Mouse (Mus musculus): Measurements from ENCODE around the gene Prom2. TPM values are rescaled to one million over a fixed set of nuclear protein-coding genes. Genes with fewer than 3 reads are reported as not detected.

Prom2 gene
- polyA plus RNA-seq, 1 experiment from 2014 or later, result 0.05 TPM

GRCm38 (mm10) chr2:127519308-127519707, 22.0 kb downstream of the Prom2 start:
- WGBS, result 85% methylated on average over 5 of the region's 5 CpGs
- peak overlapping the region; percentile 76 for H3K4me2 ChIP-seq (ENCODE audit: low read length)
- H3K9ac ChIP-seq (ENCODE audit: low read depth, low read length), result 0 out of 2 replicates have a peak overlapping the region, but pooled peaks have one; percentile 14
- ATAC-seq, result no peak
- no peaks in the 10 kb centered on the region for H3K27me3 ChIP-seq (ENCODE audit: control insufficient read depth, insufficient read depth, low read depth, low read length)
- no peak overlapping the region for H3K4me3 ChIP-seq (ENCODE audit: low read depth, low read length)
- peaks cover 44% of the 10 kb centered on the region for H3K4me1 ChIP-seq (ENCODE audit: control insufficient read depth, insufficient read depth, low read length)
- H3K9me3 ChIP-seq (replicated peaks; ENCODE audit: control insufficient read depth, low read length, poor library complexity, severe bottlenecking), result no peaks in the 10 kb centered on the region
- no peak overlapping the region for H3K27ac ChIP-seq (ENCODE audit: low read length)
- H3K36me3 ChIP-seq (ENCODE audit: control insufficient read depth, insufficient read depth, low read length), result no peaks in the 10 kb centered on the region

GRCm38 (mm10) chr2:127518831-127519230, 22.4 kb downstream of the Prom2 start:
- Histone ChIP-seq H3K4me1 (ENCODE audit: control insufficient read depth, insufficient read depth, low read length) (peaks cover 44% of the 10 kb centered on the region), H3K9ac (ENCODE audit: low read depth, low read length) (no peak overlapping the region), H3K27ac (ENCODE audit: low read length) (no peak overlapping the region), H3K9me3 (replicated peaks; ENCODE audit: control insufficient read depth, low read length, poor library complexity, severe bottlenecking) (no peaks in the 10 kb centered on the region), H3K27me3 (ENCODE audit: control insufficient read depth, insufficient read depth, low read depth, low read length) (no peaks in the 10 kb centered on the region), H3K36me3 (ENCODE audit: control insufficient read depth, insufficient read depth, low read length) (no peaks in the 10 kb centered on the region), H3K4me2 (ENCODE audit: low read length) (peak overlapping the region; percentile 76), H3K4me3 (ENCODE audit: low read depth, low read length) (no peak overlapping the region)
- WGBS, result 83% methylated on average over 3 of the region's 3 CpGs
- no peak for ATAC-seq

- Histone ChIP-seq H3K4me1 (ENCODE audit: control insufficient read depth, insufficient read depth, low read length) (peaks cover 44% of the 10 kb centered on the region), H3K36me3 (ENCODE audit: control insufficient read depth, insufficient read depth, low read length) (no peaks in the 10 kb centered on the region), H3K27me3 (ENCODE audit: control insufficient read depth, insufficient read depth, low read depth, low read length) (no peaks in the 10 kb centered on the region), H3K9me3 (replicated peaks; ENCODE audit: control insufficient read depth, low read length, poor library complexity, severe bottlenecking) (no peaks in the 10 kb centered on the region), H3K27ac (ENCODE audit: low read length) (no peak overlapping the region), H3K9ac (ENCODE audit: low read depth, low read length) (0 out of 2 replicates have a peak overlapping the region, but pooled peaks have one; percentile 14), H3K4me2 (ENCODE audit: low read length) (peak overlapping the region; percentile 76; the same call in 1 of the 2 replicates), H3K4me3 (ENCODE audit: low read depth, low read length) (no peak overlapping the region)
- WGBS, result 30% methylated on average over 3 of the region's 3 CpGs
- no peak for ATAC-seq
Measured at GRCm38 (mm10) chr2:127518273-127518672, 23.0 kb downstream of the Prom2 start.

- no peak overlapping the region for H3K4me3 ChIP-seq (ENCODE audit: low read depth, low read length)
- ATAC-seq, result no peak
- no peaks in the 10 kb centered on the region for H3K27me3 ChIP-seq (ENCODE audit: control insufficient read depth, insufficient read depth, low read depth, low read length)
- no peaks in the 10 kb centered on the region for H3K36me3 ChIP-seq (ENCODE audit: control insufficient read depth, insufficient read depth, low read length)
- WGBS, result 68% methylated on average over 8 of the region's 8 CpGs
- H3K9me3 ChIP-seq (replicated peaks; ENCODE audit: control insufficient read depth, low read length, poor library complexity, severe bottlenecking), result no peaks in the 10 kb centered on the region
- H3K4me2 ChIP-seq (ENCODE audit: low read length), result no peak overlapping the region
- H3K27ac ChIP-seq (ENCODE audit: low read length), result no peak overlapping the region
- peaks cover 45% of the 10 kb centered on the region for H3K4me1 ChIP-seq (ENCODE audit: control insufficient read depth, insufficient read depth, low read length)
- no peak overlapping the region for H3K9ac ChIP-seq (ENCODE audit: low read depth, low read length)
Measured at GRCm38 (mm10) chr2:127517081-127517480, 24.2 kb downstream of the Prom2 start.

- H3K27me3 ChIP-seq (ENCODE audit: control insufficient read depth, insufficient read depth, low read depth, low read length), result no peaks in the 10 kb centered on the region
- H3K9ac ChIP-seq (ENCODE audit: low read depth, low read length), result no peak overlapping the region
- H3K27ac ChIP-seq (ENCODE audit: low read length), result no peak overlapping the region
- H3K36me3 ChIP-seq (ENCODE audit: control insufficient read depth, insufficient read depth, low read length), result no peaks in the 10 kb centered on the region
- H3K4me3 ChIP-seq (ENCODE audit: low read depth, low read length), result no peak overlapping the region
- H3K4me1 ChIP-seq (ENCODE audit: control insufficient read depth, insufficient read depth, low read length), result peaks cover 22% of the 10 kb centered on the region
- no peak for ATAC-seq
- H3K9me3 ChIP-seq (replicated peaks; ENCODE audit: control insufficient read depth, low read length, poor library complexity, severe bottlenecking), result no peaks in the 10 kb centered on the region
- WGBS, result 75% methylated on average over 9 of the region's 9 CpGs
- no peak overlapping the region for H3K4me2 ChIP-seq (ENCODE audit: low read length)
Measured at GRCm38 (mm10) chr2:127514380-127515124, 26.7 kb downstream of the Prom2 start.

- Histone ChIP-seq H3K36me3 (ENCODE audit: control insufficient read depth, insufficient read depth, low read length) (no peaks in the 10 kb centered on the region), H3K4me2 (ENCODE audit: low read length) (no peak overlapping the region), H3K4me3 (ENCODE audit: low read depth, low read length) (no peak overlapping the region), H3K27me3 (ENCODE audit: control insufficient read depth, insufficient read depth, low read depth, low read length) (no peaks in the 10 kb centered on the region), H3K4me1 (ENCODE audit: control insufficient read depth, insufficient read depth, low read length) (peaks cover 11% of the 10 kb centered on the region; the same call in 1 of the 2 replicates), H3K9ac (ENCODE audit: low read depth, low read length) (no peak overlapping the region), H3K9me3 (replicated peaks; ENCODE audit: control insufficient read depth, low read length, poor library complexity, severe bottlenecking) (no peaks in the 10 kb centered on the region), H3K27ac (ENCODE audit: low read length) (no peak overlapping the region)
- WGBS, result 37% methylated on average over 3 of the region's 3 CpGs
- ATAC-seq, result no peak
Measured at GRCm38 (mm10) chr2:127513244-127513643, 28.0 kb downstream of the Prom2 start.

GRCm38 (mm10) chr2:127511426-127511825, 29.8 kb downstream of the Prom2 start:
- peak; percentile 11; the same call in 1 of the 2 replicates for ATAC-seq
- no peak overlapping the region for H3K4me2 ChIP-seq (ENCODE audit: low read length)
- H3K27me3 ChIP-seq (ENCODE audit: control insufficient read depth, insufficient read depth, low read depth, low read length), result no peaks in the 10 kb centered on the region
- H3K9me3 ChIP-seq (replicated peaks; ENCODE audit: control insufficient read depth, low read length, poor library complexity, severe bottlenecking), result no peaks in the 10 kb centered on the region
- peaks cover 6% of the 10 kb centered on the region; the same call in 1 of the 2 replicates for H3K4me1 ChIP-seq (ENCODE audit: control insufficient read depth, insufficient read depth, low read length)
- 0 out of 2 replicates have a peak overlapping the region, but pooled peaks have one; percentile 33 for H3K27ac ChIP-seq (ENCODE audit: low read length)
- no peak overlapping the region for H3K9ac ChIP-seq (ENCODE audit: low read depth, low read length)
- H3K36me3 ChIP-seq (ENCODE audit: control insufficient read depth, insufficient read depth, low read length), result no peaks in the 10 kb centered on the region
- WGBS, result 31% methylated on average over 4 of the region's 4 CpGs
- no peak overlapping the region for H3K4me3 ChIP-seq (ENCODE audit: low read depth, low read length)

GRCm38 (mm10) chr2:127507967-127508660, 33.2 kb downstream of the Prom2 start:
- no peak overlapping the region for H3K27ac ChIP-seq (ENCODE audit: low read length)
- no peak for ATAC-seq
- H3K4me3 ChIP-seq (ENCODE audit: low read depth, low read length), result no peak overlapping the region
- H3K9me3 ChIP-seq (replicated peaks; ENCODE audit: control insufficient read depth, low read length, poor library complexity, severe bottlenecking), result no peaks in the 10 kb centered on the region
- H3K4me2 ChIP-seq (ENCODE audit: low read length), result no peak overlapping the region
- no peaks in the 10 kb centered on the region for H3K27me3 ChIP-seq (ENCODE audit: control insufficient read depth, insufficient read depth, low read depth, low read length)
- H3K9ac ChIP-seq (ENCODE audit: low read depth, low read length), result no peak overlapping the region
- no peaks in the 10 kb centered on the region for H3K36me3 ChIP-seq (ENCODE audit: control insufficient read depth, insufficient read depth, low read length)
- WGBS, result 64% methylated on average over 7 of the region's 7 CpGs
- peaks cover 5% of the 10 kb centered on the region; the same call in 1 of the 2 replicates for H3K4me1 ChIP-seq (ENCODE audit: control insufficient read depth, insufficient read depth, low read length)
